Mouse (Mus musculus) liver, adult 2 months (tissue): Measurements from ENCODE around the gene Lrrtm3. TPM values are rescaled to one million over a fixed set of nuclear protein-coding genes. Genes with fewer than 3 reads are reported as not detected.

Experiments used
- DNase-seq: peaks from one replicate; pipeline ENCODE4 v3.0.0-alpha.2; 2011; ENCODE audit warnings: low read depth, low spot score; ENCODE audit errors: extremely low read depth
- H3K27ac ChIP-seq: fragments of 200-500 bp; replicated peaks from 2 replicates; pipeline ENCODE4 v1.5.1; 2012; ENCODE audit warnings: low read depth, mild to moderate bottlenecking, control low read depth, inconsistent platforms, low read length; ENCODE audit not compliant: insufficient read depth
- H3K27me3 ChIP-seq: fragments of 200-500 bp; 2 replicates; pipeline ENCODE4 v1.6.1; 2012; ENCODE audit warnings: mild to moderate bottlenecking, moderate library complexity, low read length, inconsistent platforms; ENCODE audit not compliant: control insufficient read depth, insufficient read depth
- H3K36me3 ChIP-seq: fragments of 200-500 bp; 2 replicates; pipeline ENCODE4 v1.6.1; 2012; ENCODE audit warnings: low read length, inconsistent platforms; ENCODE audit not compliant: control insufficient read depth, insufficient read depth
- H3K4me1 ChIP-seq: fragments of 200-500 bp; 2 replicates; pipeline ENCODE4 v1.6.1; 2011; ENCODE audit warnings: low read length; ENCODE audit not compliant: control insufficient read depth, insufficient read depth
- H3K4me3 ChIP-seq: fragments of 200-500 bp; 2 replicates; pipeline ENCODE4 v1.5.1; 2011; ENCODE audit warnings: low read depth, mild to moderate bottlenecking, control low read depth, low read length, moderate library complexity; ENCODE audit not compliant: insufficient read depth
- H3K79me2 ChIP-seq: fragments of 200-500 bp; 2 replicates; pipeline ENCODE4 v1.6.1; 2012; ENCODE audit warnings: inconsistent platforms, mild to moderate bottlenecking, low read length, moderate library complexity; ENCODE audit not compliant: control insufficient read depth, insufficient read depth
- H3K9ac ChIP-seq: fragments of 200-500 bp; 2 replicates; pipeline ENCODE4 v1.6.1; 2012; ENCODE audit warnings: low read depth, mild to moderate bottlenecking, control low read depth, inconsistent platforms, low read length
- CTCF ChIP-seq: fragments of 200-500 bp; IDR thresholded peaks from 2 replicates; pipeline ENCODE4 v1.5.1; 2011; ENCODE audit warnings: low read depth, low read length, control low read depth
- POLR2A ChIP-seq: fragments of 200-500 bp; IDR thresholded peaks from 2 replicates; pipeline ENCODE4 v1.6.1; 2011; ENCODE audit warnings: low read length, control low read depth; ENCODE audit not compliant: insufficient read depth; ENCODE audit errors: extremely low read depth
- WGBS: fragments of 180-500 bp; shearing (Covaris S2); methylation state at CpG from one replicate; pipeline ENCODE4 v1.1.7; 2018; 5-methylcytosine and 5-hydroxymethylcytosine counted together
- polyA plus RNA-seq: library from polyadenylated mRNA; depleted of rRNA; stranded (reverse); fragments of >200 nt; gene quantifications from 2 replicates; pipeline ENCODE4 v1.2.3, GENCODE M21; 2012; rRNA removed
- total RNA-seq: library from RNA; depleted of rRNA; stranded (reverse); fragments of >200 nt; gene quantifications from 2 replicates; pipeline ENCODE4 v1.2.3, GENCODE M21; 2014; rRNA removed

Gene Lrrtm3
- total RNA-seq (0.20 TPM in 1 of 2 replicates, not detected in the other), polyA plus RNA-seq (0.04 TPM in 1 of 2 replicates, not detected in the other)

- H3K9ac ChIP-seq, result no peak within 1 kb of the TSS
- H3K79me2 ChIP-seq, result no peaks in the 10 kb centered on the region
- no peak for TF ChIP-seq POLR2A
- no peak for TF ChIP-seq CTCF
- no peak within 1 kb of the TSS for H3K4me3 ChIP-seq
- 8% methylated on average over 22 of the region's 22 CpGs for WGBS
- DNase-seq, result peak; percentile 29
- no peaks in the 10 kb centered on the region for H3K36me3 ChIP-seq
- 0 out of 2 replicates have a peak, but pooled peaks cover 2% of the 10 kb centered on the region for H3K4me1 ChIP-seq
- peaks cover 4% of the 10 kb centered on the region; the same call in 1 of the 2 replicates for H3K27me3 ChIP-seq
- no peak within 1 kb of the TSS for H3K27ac ChIP-seq
These were observed at the start of gene Lrrtm3 for GRCm38 (mm10) chr10:64089680-64090460. Gene Lrrtm3 (minus strand): TSS chr10:64090277.

- Histone ChIP-seq H3K9ac (no peak overlapping the region), H3K79me2 (no peaks in the 10 kb centered on the region), H3K36me3 (no peaks in the 10 kb centered on the region), H3K4me1 (no peaks in the 10 kb centered on the region), H3K27me3 (no peaks in the 10 kb centered on the region), H3K4me3 (no peak overlapping the region), H3K27ac (no peak overlapping the region)
- no peak for DNase-seq
- no peak for TF ChIP-seq CTCF
- TF ChIP-seq POLR2A, result no peak
- 87% methylated on average over 7 of the region's 7 CpGs for WGBS
These were observed 45.4 kb upstream of the Lrrtm3 start for GRCm38 (mm10) chr10:64135481-64135880.

- WGBS, result 71% methylated on average over 3 of the region's 3 CpGs
- Histone ChIP-seq H3K4me1 (no peaks in the 10 kb centered on the region), H3K4me3 (no peak overlapping the region), H3K27ac (no peak overlapping the region), H3K79me2 (no peaks in the 10 kb centered on the region), H3K36me3 (no peaks in the 10 kb centered on the region), H3K27me3 (no peaks in the 10 kb centered on the region), H3K9ac (no peak overlapping the region)
- no peak for DNase-seq
- TF ChIP-seq POLR2A (no peak), CTCF (no peak)
These were observed 43.4 kb upstream of the Lrrtm3 start for GRCm38 (mm10) chr10:64133461-64133860.

- TF ChIP-seq POLR2A, result no peak
- TF ChIP-seq CTCF, result no peak
- H3K36me3 ChIP-seq, result no peaks in the 10 kb centered on the region
- H3K4me1 ChIP-seq, result no peaks in the 10 kb centered on the region
- H3K27ac ChIP-seq, result no peak overlapping the region
- H3K9ac ChIP-seq, result no peak overlapping the region
- H3K4me3 ChIP-seq, result no peak overlapping the region
- no peaks in the 10 kb centered on the region for H3K27me3 ChIP-seq
- 87% methylated on average over 15 of the region's 15 CpGs for WGBS
- no peaks in the 10 kb centered on the region for H3K79me2 ChIP-seq
- DNase-seq, result no peak
These were observed 40.5 kb upstream of the Lrrtm3 start for GRCm38 (mm10) chr10:64130397-64131150.

- Histone ChIP-seq H3K9ac (no peak overlapping the region), H3K79me2 (no peaks in the 10 kb centered on the region), H3K4me1 (no peaks in the 10 kb centered on the region), H3K27me3 (no peaks in the 10 kb centered on the region), H3K27ac (no peak overlapping the region), H3K36me3 (no peaks in the 10 kb centered on the region), H3K4me3 (no peak overlapping the region)
- no peak for TF ChIP-seq CTCF
- TF ChIP-seq POLR2A, result no peak
- 72% methylated on average over 3 of the region's 3 CpGs for WGBS
- DNase-seq, result no peak
These were observed 28.8 kb upstream of the Lrrtm3 start for GRCm38 (mm10) chr10:64118833-64119232.

GRCm38 (mm10) chr10:64115246-64115645, 25.2 kb upstream of the Lrrtm3 start:
- no peaks in the 10 kb centered on the region for H3K4me1 ChIP-seq
- no peak overlapping the region for H3K27ac ChIP-seq
- no peak for TF ChIP-seq CTCF
- no peak for TF ChIP-seq POLR2A
- no peaks in the 10 kb centered on the region for H3K27me3 ChIP-seq
- H3K9ac ChIP-seq, result no peak overlapping the region
- DNase-seq, result no peak
- no peak overlapping the region for H3K4me3 ChIP-seq
- WGBS, result 92% methylated on average over 11 of the region's 11 CpGs
- H3K79me2 ChIP-seq, result no peaks in the 10 kb centered on the region
- no peaks in the 10 kb centered on the region for H3K36me3 ChIP-seq
